14 mouse cellular contexts compared by ENCODE assay signal in the genomic region with DNA sequence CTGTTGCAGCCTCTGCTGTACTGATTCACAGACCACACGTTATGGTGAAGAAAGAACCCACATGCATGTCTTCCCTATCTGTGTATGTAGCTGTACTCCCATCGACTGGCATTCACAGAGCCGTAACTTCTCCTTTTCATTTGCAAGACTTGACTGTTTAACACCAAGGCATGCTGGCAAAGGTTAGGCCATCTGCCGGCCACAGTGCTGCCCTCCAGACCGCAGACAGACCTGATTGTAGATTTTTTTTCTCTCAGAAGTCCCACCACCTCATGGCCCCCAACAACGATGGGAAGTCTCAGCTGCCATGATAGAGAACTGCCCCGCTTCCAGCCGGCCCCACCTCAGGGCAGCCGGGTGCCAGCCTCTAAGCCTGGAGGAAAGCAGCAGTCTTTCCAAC. TPM values are rescaled to one million over a fixed set of nuclear protein-coding genes. Genes with fewer than 3 reads are reported as not detected.
DNase-seq lines count a peak whose midpoint lies in the region; ATAC-seq and TF ChIP-seq lines count a peak whose summit lies in the region.
"Had no signal": no experiment of that assay in that cellular context is flagged by ENCODE, and none has a peak within 500 bp of the region (broad histone marks: within the 10 kb centered on the region; RNA-seq: fewer than 3 reads in every experiment).

No protein-coding gene starts in this region.

- ATAC-seq in cerebellum, adult (ENCODE audit: insufficient number of reproducible peaks, low FRiP score, low TSS enrichment), result no peak
- peak; percentile 91 for ATAC-seq in megakaryocyte progenitor cell, adult 5-6 weeks (replicated peaks; ENCODE audit: poor library complexity)
- ATAC-seq in erythroblast, adult 5-6 weeks (replicated peaks; ENCODE audit: low FRiP score, poor library complexity, severe bottlenecking), result no peak

- DNase-seq in cerebellum, adult 18-20 months, result peak; percentile 44 to 64
- peak in 1 of 2 experiments; percentile 13 for DNase-seq in left cerebral cortex, adult 2 months (ENCODE audit: extremely low spot score in 1 of 2, low spot score in 2 of 2)
- no peak for DNase-seq in left cerebral cortex, adult 8-10 months (ENCODE audit: low spot score in 2 of 2)
- DNase-seq in cerebellum, adult 8-10 months, result peak; percentile 46
- DNase-seq in kidney, adult 9 months, result no peak
- DNase-seq: heart, adult 2 months; heart, postnatal 4 days; lung, embryonic 14.5 days had no signal

- intact Hi-C loops in left cerebral cortex, adult 2 months (cut with DNase I), result no loop called here

- TF ChIP-seq CTCF in left cerebral cortex, adult 2 months (IDR thresholded peaks at IDR 0.05), result no peak

- no peak overlapping the region for H3K4me3 ChIP-seq in left cerebral cortex, adult 2 months
- H3K4me3 ChIP-seq: embryonic facial prominence, embryonic 12.5 days; heart, adult 2 months; neural tube, embryonic 12.5 days; stomach, embryonic 15.5 days had no signal

- peak overlapping the region; percentile 78; the same call in 1 of the 2 replicates for H3K27ac ChIP-seq in left cerebral cortex, adult 2 months
- H3K27ac ChIP-seq: embryonic facial prominence, embryonic 12.5 days; neural tube, embryonic 12.5 days; stomach, embryonic 15.5 days had no signal

RNA-seq across cellular contexts. Expression of a gene that starts 30.5 kb away (rescaled TPM):
- total RNA-seq in left cerebral cortex, adult 2 months (2021), result 10 to 100 TPM; 12.6 to 15.1 TPM
- 10 to 100 TPM in 3 of 4 experiments, 1 to 10 TPM in 1; 9.8 to 11.4 (median 10.5) TPM for total RNA-seq in left cerebral cortex, adult 8-10 months (2022)
- total RNA-seq in megakaryocyte progenitor cell, adult 5-6 weeks (2015), result 16.9 and 22.0 TPM in 2 replicates
- total RNA-seq in megakaryocyte progenitor cell, adult 5-6 weeks (2017), result 15.6 and 21.3 TPM in 2 replicates
- 41.6 and 43.0 TPM in 2 replicates for total RNA-seq in erythroblast, adult 5-6 weeks (2015; ENCODE audit: low replicate concordance)
- total RNA-seq in erythroblast, adult 5-6 weeks (2017; ENCODE audit: low replicate concordance), result 31.8 and 52.7 TPM in 2 replicates

RNA-seq across cellular contexts. Expression of a gene that starts 30.6 kb away (rescaled TPM):
- total RNA-seq in left cerebral cortex, adult 2 months (2021), result 100 to 1,000 TPM; 652 to 679 TPM
- total RNA-seq in left cerebral cortex, adult 8-10 months (2022), result 100 to 1,000 TPM; 617 to 703 (median 641) TPM
- total RNA-seq in megakaryocyte progenitor cell, adult 5-6 weeks (2015), result 850 and 903 TPM in 2 replicates
- 1,040 and 1,207 TPM in 2 replicates for total RNA-seq in megakaryocyte progenitor cell, adult 5-6 weeks (2017)
- 469 and 476 TPM in 2 replicates for total RNA-seq in erythroblast, adult 5-6 weeks (2015; ENCODE audit: low replicate concordance)
- 906 and 1,106 TPM in 2 replicates for total RNA-seq in erythroblast, adult 5-6 weeks (2017; ENCODE audit: low replicate concordance)

RNA-seq across cellular contexts. Expression of a gene that starts 40.3 kb away (rescaled TPM):
- total RNA-seq in left cerebral cortex, adult 2 months (2021), result 1 to 10 TPM; 3.2 to 4.2 TPM
- 1 to 10 TPM; 2.8 to 4.6 (median 4.0) TPM for total RNA-seq in left cerebral cortex, adult 8-10 months (2022)
- 12.4 and 13.3 TPM in 2 replicates for total RNA-seq in megakaryocyte progenitor cell, adult 5-6 weeks (2015)
- total RNA-seq in megakaryocyte progenitor cell, adult 5-6 weeks (2017), result 7.2 and 13.5 TPM in 2 replicates
- total RNA-seq in erythroblast, adult 5-6 weeks (2015; ENCODE audit: low replicate concordance), result 8.2 and 9.6 TPM in 2 replicates
- 9.9 and 22.7 TPM in 2 replicates for total RNA-seq in erythroblast, adult 5-6 weeks (2017; ENCODE audit: low replicate concordance)

Comparison
In these comparisons a context has a peak if more than half of its experiments do, and no peak if none do; other contexts are left out.
1. DNase-seq: peak in cerebellum, adult 18-20 months (2 of 2) and cerebellum, adult 8-10 months (single experiment); none in left cerebral cortex, adult 8-10 months (0 of 2) and kidney, adult 9 months (single experiment).